Mouse (Mus musculus) ES-Bruce4 (cell line): Measurements from ENCODE around the gene Tie1. TPM values are rescaled to one million over a fixed set of nuclear protein-coding genes. Genes with fewer than 3 reads are reported as not detected.

Experiments
- H3K27ac ChIP-seq: 2 replicates; pipeline ENCODE4 v1.5.1; 2012; ENCODE audit warnings: low read length, inconsistent platforms; ENCODE audit not compliant: insufficient read depth
- H3K27me3 ChIP-seq: 2 replicates; pipeline ENCODE4 v1.6.1; 2012; ENCODE audit warnings: mild to moderate bottlenecking, low read length, inconsistent platforms; ENCODE audit not compliant: control insufficient read depth, poor library complexity, insufficient read depth, severe bottlenecking
- H3K36me3 ChIP-seq: 2 replicates; pipeline ENCODE4 v1.6.1; 2012; ENCODE audit warnings: inconsistent platforms, mild to moderate bottlenecking, low read length, moderate library complexity; ENCODE audit not compliant: control insufficient read depth, poor library complexity, insufficient read depth, severe bottlenecking
- H3K4me1 ChIP-seq: one replicate; pipeline ENCODE4 v1.8.1; 2011; ENCODE audit warnings: low read length; ENCODE audit not compliant: control insufficient read depth, insufficient read depth
- H3K4me3 ChIP-seq: 2 replicates; pipeline ENCODE4 v1.5.1; 2011; ENCODE audit warnings: low read depth, mild to moderate bottlenecking, low read length
- H3K9ac ChIP-seq: 2 replicates; pipeline ENCODE4 v1.6.1; 2012; ENCODE audit warnings: low read depth, mild to moderate bottlenecking, inconsistent platforms; ENCODE audit not compliant: poor library complexity, severe bottlenecking
- H3K9me3 ChIP-seq: replicated peaks from 2 replicates; pipeline ENCODE4 v1.6.1; 2012; ENCODE audit warnings: mild to moderate bottlenecking, low read length, inconsistent platforms; ENCODE audit not compliant: control insufficient read depth, poor library complexity, insufficient read depth, severe bottlenecking
- CTCF ChIP-seq: IDR thresholded peaks from one replicate; pipeline ENCODE4 v1.8.1; 2011; ENCODE audit warnings: low read depth, low read length
- EP300 ChIP-seq: IDR thresholded peaks from 2 replicates; pipeline ENCODE4 v1.6.1; 2011; ENCODE audit warnings: low read depth, low read length; ENCODE audit not compliant: insufficient read depth
- POLR2A ChIP-seq: IDR thresholded peaks from one replicate; pipeline ENCODE4 v1.8.1; 2011; ENCODE audit warnings: low read length; ENCODE audit not compliant: insufficient read depth
- polyA plus RNA-seq: library from polyadenylated mRNA; stranded (reverse); fragments of >200 nt; gene quantifications from 2 replicates; pipeline ENCODE4 v1.2.4, GENCODE M21; 2011; ENCODE audit warnings: low read depth; ENCODE audit not compliant: missing spikeins, insufficient read depth, insufficient read length

Tie1 gene
- polyA plus RNA-seq, 1 experiment, result 0.19 TPM

DNA sequence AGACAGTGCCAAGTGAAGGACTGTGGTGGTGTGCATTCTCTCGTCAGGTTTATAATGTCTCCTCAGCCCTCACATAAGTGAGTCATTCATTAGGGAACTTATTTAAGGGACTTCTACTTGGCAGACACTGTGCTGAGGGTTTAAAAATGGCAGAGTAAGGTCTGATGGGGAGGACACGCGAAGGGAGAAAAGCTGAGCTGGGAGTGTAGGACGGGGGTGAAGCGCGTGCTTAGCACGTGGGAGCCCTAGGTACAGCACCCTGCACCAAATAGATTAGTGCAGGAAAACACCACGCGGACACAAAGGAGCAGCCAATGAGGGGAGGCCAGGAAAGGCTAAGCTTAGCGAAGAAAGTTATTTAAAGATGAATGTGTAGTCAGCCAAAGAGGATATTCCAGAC is 44.8 kb downstream of the Tie1 start:
- Histone ChIP-seq H3K36me3 (no peaks in the 10 kb centered on the region), H3K9me3 (no peaks in the 10 kb centered on the region), H3K4me3 (no peak overlapping the region), H3K27me3 (no peaks in the 10 kb centered on the region), H3K27ac (no peak overlapping the region), H3K9ac (no peak overlapping the region), H3K4me1 (peaks cover 3% of the 10 kb centered on the region)
- no peak for TF ChIP-seq CTCF

DNA sequence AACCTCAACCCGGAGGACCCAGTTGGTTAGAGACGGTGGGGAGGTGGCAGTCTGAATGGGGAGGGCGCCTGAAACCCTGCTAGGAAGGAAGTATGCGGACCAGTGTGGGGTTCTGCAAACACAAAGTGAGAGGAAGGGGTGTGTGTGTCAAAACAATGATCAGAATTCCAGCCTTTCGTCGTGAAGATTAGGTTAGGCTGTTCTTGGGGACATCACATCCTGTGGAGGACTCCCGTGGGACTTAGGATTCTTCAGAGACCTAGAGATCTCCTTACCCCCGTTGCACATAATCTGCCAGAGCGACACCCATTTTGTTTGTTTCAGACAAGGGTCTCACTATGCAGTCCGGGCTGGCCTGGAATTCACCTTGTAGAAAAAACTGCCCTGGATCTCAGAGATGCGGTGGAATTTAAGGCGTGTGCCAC is 52.0 kb downstream of the Tie1 start:
- peak overlapping the region; percentile 90 for H3K27ac ChIP-seq
- H3K27me3 ChIP-seq, result no peaks in the 10 kb centered on the region
- peaks cover 27% of the 10 kb centered on the region for H3K36me3 ChIP-seq
- no peaks in the 10 kb centered on the region for H3K9me3 ChIP-seq
- H3K9ac ChIP-seq, result peak overlapping the region; percentile 77
- TF ChIP-seq EP300, result no peak
- no peak for TF ChIP-seq CTCF
- TF ChIP-seq POLR2A, result no peak
- H3K4me1 ChIP-seq, result peaks cover 3% of the 10 kb centered on the region
- H3K4me3 ChIP-seq, result peak overlapping the region; percentile 79

DNA sequence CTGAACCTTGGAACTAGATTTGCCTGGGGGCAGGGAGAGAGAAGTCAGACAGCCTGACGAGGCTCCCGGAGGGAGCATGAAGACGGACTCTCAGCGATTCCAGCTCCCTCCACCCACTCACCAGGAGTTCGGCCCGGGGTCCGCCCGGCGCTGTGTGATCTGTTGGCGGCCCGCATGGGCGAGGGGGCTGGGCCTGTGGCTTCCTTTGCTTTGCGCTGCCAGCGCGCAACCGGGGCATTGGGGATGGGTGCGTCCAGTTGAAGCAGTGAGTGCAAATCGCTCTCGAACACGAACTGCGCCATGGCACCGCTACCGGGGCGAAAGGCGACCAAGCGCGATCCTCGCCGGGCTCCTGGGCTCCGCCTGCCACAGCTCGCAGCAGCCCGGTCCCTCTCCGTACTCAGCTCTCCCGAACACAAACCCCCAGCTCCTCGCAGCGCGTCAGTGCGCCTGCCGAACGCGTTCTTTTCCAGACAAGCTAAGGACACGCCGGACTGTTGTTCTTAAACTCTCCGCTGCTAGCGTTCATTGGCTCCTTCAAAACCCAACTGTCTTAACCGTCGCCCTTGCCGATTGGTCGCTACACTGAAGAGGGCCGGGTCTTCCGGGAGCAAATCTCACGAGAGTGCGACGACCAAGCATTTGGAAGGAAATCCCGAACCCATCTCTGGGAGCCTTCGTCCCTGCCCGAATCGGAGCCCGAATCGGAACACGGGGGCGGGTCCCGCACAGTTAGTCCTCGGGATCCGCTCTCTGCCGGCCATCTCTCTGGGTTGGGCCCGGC is 52.8 kb downstream of the Tie1 start, which contains the start of gene Cdc20:
Gene Cdc20 (minus strand): TSS at position 533 of the 784 bp plus-strand sequence.
- TF ChIP-seq POLR2A (peak; percentile 91), CTCF (no peak), EP300 (no peak)
- Histone ChIP-seq H3K9me3 (no peaks in the 10 kb centered on the region), H3K27ac (peak within 1 kb of the TSS; percentile 90), H3K27me3 (no peaks in the 10 kb centered on the region), H3K9ac (peak within 1 kb of the TSS; percentile 77), H3K4me3 (peak within 1 kb of the TSS; percentile 79), H3K4me1 (peaks cover 3% of the 10 kb centered on the region), H3K36me3 (peaks cover 35% of the 10 kb centered on the region)

DNA sequence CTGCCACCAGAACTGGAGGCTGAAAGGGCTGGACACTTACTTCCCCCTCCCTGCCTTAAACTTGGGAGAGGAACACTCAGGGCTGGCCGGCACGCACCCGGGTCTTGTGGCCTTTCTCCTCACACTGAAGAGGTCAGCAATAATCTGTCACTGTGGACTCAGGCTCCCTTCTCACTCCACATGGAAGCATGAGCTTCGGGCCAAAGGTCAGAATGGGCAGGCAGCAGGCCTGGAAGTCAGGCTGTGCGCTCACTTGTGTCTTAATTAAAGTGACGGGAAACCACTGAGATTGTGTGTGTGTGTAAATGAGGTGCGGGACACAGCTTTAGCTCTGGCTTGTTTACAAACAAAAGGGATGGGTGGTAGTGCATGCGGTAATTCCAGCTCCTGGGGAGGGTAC is 57.5 kb downstream of the Tie1 start:
- no peaks in the 10 kb centered on the region for H3K27me3 ChIP-seq
- H3K9me3 ChIP-seq, result no peaks in the 10 kb centered on the region
- H3K4me3 ChIP-seq, result no peak overlapping the region
- no peak overlapping the region for H3K9ac ChIP-seq
- peaks cover 6% of the 10 kb centered on the region for H3K4me1 ChIP-seq
- H3K36me3 ChIP-seq, result peaks cover 46% of the 10 kb centered on the region
- TF ChIP-seq POLR2A (no peak), CTCF (no peak), EP300 (no peak)
- no peak overlapping the region for H3K27ac ChIP-seq

DNA sequence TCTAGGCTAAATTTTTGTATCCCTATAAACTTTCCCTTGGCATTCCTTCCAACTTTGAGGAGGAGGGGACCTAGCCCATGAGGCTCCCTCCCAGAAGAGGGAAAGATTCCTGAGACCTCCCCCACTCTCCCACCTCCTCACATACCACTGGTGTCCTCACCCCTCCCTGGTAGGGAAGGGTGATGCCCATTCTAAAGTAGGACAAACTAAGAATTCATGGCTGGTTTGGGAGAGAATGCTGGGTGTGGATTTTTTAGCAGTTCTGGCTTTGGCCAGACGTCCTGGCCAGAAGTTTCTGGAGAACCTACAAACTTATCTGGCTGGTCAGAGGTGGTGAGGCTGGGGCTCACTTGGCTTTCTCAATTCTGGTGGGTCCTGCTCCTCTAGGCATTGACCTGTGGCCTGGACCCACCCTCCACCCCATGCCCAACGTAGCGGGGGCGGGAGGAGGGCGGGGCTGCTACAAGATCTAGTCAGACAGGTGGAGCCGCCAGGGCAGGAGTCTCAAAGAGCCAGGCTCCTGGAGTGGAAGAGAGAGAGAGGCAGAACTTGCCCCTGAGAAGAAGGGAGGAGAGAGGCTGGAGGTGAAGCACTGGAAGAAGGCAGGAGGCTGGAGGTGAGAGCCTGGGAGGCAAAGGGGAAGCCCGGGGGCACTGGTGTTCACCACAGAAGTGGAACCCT is 60.5 kb downstream of the Tie1 start:
- no peak for TF ChIP-seq POLR2A
- TF ChIP-seq CTCF, result no peak
- TF ChIP-seq EP300, result no peak
- Histone ChIP-seq H3K4me1 (peaks cover 3% of the 10 kb centered on the region), H3K4me3 (no peak overlapping the region), H3K27me3 (no peaks in the 10 kb centered on the region), H3K27ac (no peak overlapping the region), H3K36me3 (peaks cover 33% of the 10 kb centered on the region), H3K9ac (no peak overlapping the region), H3K9me3 (no peaks in the 10 kb centered on the region)
